Mouse (Mus musculus): ENCODE measurements around the gene Hist2h2aa2. TPM values are rescaled to one million over a fixed set of nuclear protein-coding genes. Genes with fewer than 3 reads are reported as not detected.
A peak's percentile ranks its signal among the peaks of the same experiment; 100 is the strongest.

The Hist2h2aa2 gene
- polyA plus RNA-seq, 1 experiment = 103 TPM

GRCm38 (mm10) chr3:96277800-96278624, 37.9 kb upstream of the Hist2h2aa2 start:
- Histone ChIP-seq H3K4me2 (ENCODE audit: low read depth) (peak overlapping the region; percentile 79), H3K79me2 (ENCODE audit: control insufficient read depth, insufficient read depth) (no peaks in the 10 kb centered on the region), H3K27me3 (ENCODE audit: control insufficient read depth, insufficient read depth, insufficient read length) (no peaks in the 10 kb centered on the region), H3ac (ENCODE audit: control insufficient read depth, insufficient read length) (no peak overlapping the region), H3K36me3 (ENCODE audit: control insufficient read depth, insufficient read depth) (no peaks in the 10 kb centered on the region), H3K4me3 (peak overlapping the region; percentile 18)
- TF ChIP-seq REST (IDR thresholded peaks at IDR 0.05; ENCODE audit: insufficient read depth, insufficient read length) (peak; percentile 7), MYOG (IDR thresholded peaks at IDR 0.05; ENCODE audit: control insufficient read depth in 1 of 3, insufficient read depth in 1 of 3, insufficient read length in 2 of 3, low read depth in 2 of 3) (peak in 2 of 3 experiments; percentile 49 to 80), E2F4 (IDR thresholded peaks at IDR 0.05; ENCODE audit: insufficient read depth) (no peak), MYOD1 (IDR thresholded peaks at IDR 0.05; ENCODE audit: control insufficient read depth in 1 of 3, insufficient read length in 2 of 3, low read depth in 2 of 3) (peak in 2 of 3 experiments; percentile 20 to 60), POLR2A (IDR thresholded peaks at IDR 0.05; ENCODE audit: insufficient read length, low read depth) (peak; percentile 22), USF1 (IDR thresholded peaks at IDR 0.05; ENCODE audit: low read depth) (no peak), TCF3 (IDR thresholded peaks at IDR 0.05; ENCODE audit: insufficient read length, low read depth) (no peak), POLR2AphosphoS2 (IDR thresholded peaks at IDR 0.05; ENCODE audit: insufficient read length, low read depth) (peak; percentile 68)

GRCm38 (mm10) chr3:96277428-96277799, 37.3 kb upstream of the Hist2h2aa2 start:
- Histone ChIP-seq H3ac (ENCODE audit: control insufficient read depth, insufficient read length) (no peak overlapping the region), H3K4me3 (peak overlapping the region; percentile 18), H3K36me3 (ENCODE audit: control insufficient read depth, insufficient read depth) (no peaks in the 10 kb centered on the region), H3K79me2 (ENCODE audit: control insufficient read depth, insufficient read depth) (no peaks in the 10 kb centered on the region), H3K27me3 (ENCODE audit: control insufficient read depth, insufficient read depth, insufficient read length) (no peaks in the 10 kb centered on the region), H3K4me2 (ENCODE audit: low read depth) (peak overlapping the region; percentile 79)
- TF ChIP-seq TCF12 (IDR thresholded peaks at IDR 0.05; ENCODE audit: insufficient read depth, poor library complexity, severe bottlenecking) = no peak
- TF ChIP-seq MAX (IDR thresholded peaks at IDR 0.05; ENCODE audit: low read depth) = no peak
- no peak for TF ChIP-seq TCF3 (IDR thresholded peaks at IDR 0.05; ENCODE audit: insufficient read length, low read depth)
- TF ChIP-seq MYOD1 (IDR thresholded peaks at IDR 0.05; ENCODE audit: control insufficient read depth in 1 of 3, insufficient read length in 2 of 3, low read depth in 2 of 3) = no peak
- no peak for TF ChIP-seq E2F4 (IDR thresholded peaks at IDR 0.05; ENCODE audit: insufficient read depth)
- no peak for TF ChIP-seq REST (IDR thresholded peaks at IDR 0.05; ENCODE audit: insufficient read depth, insufficient read length)
- TF ChIP-seq USF1 (IDR thresholded peaks at IDR 0.05; ENCODE audit: low read depth) = no peak
- TF ChIP-seq POLR2AphosphoS2 (IDR thresholded peaks at IDR 0.05; ENCODE audit: insufficient read length, low read depth) = no peak
- TF ChIP-seq MYOG (IDR thresholded peaks at IDR 0.05; ENCODE audit: control insufficient read depth in 1 of 3, insufficient read depth in 1 of 3, insufficient read length in 2 of 3, low read depth in 2 of 3) = no peak
- no peak for TF ChIP-seq SRF (IDR thresholded peaks at IDR 0.05; ENCODE audit: control insufficient read depth, insufficient read length, low read depth)
- TF ChIP-seq CEBPB (IDR thresholded peaks at IDR 0.05; ENCODE audit: insufficient read depth, poor library complexity, severe bottlenecking) = no peak
- no peak for TF ChIP-seq POLR2A (IDR thresholded peaks at IDR 0.05; ENCODE audit: insufficient read length, low read depth)

GRCm38 (mm10) chr3:96273591-96274465, 33.8 kb upstream of the Hist2h2aa2 start:
- no peaks in the 10 kb centered on the region for H3K36me3 ChIP-seq (ENCODE audit: control insufficient read depth, insufficient read depth)
- H3K27me3 ChIP-seq (ENCODE audit: control insufficient read depth, insufficient read depth, insufficient read length) = no peaks in the 10 kb centered on the region
- TF ChIP-seq POLR2A (IDR thresholded peaks at IDR 0.05; ENCODE audit: insufficient read length, low read depth) (peak; percentile 68), POLR2AphosphoS2 (IDR thresholded peaks at IDR 0.05; ENCODE audit: insufficient read length, low read depth) (peak; percentile 89), TCF3 (IDR thresholded peaks at IDR 0.05; ENCODE audit: insufficient read length, low read depth) (no peak)
- no peaks in the 10 kb centered on the region for H3K79me2 ChIP-seq (ENCODE audit: control insufficient read depth, insufficient read depth)
- H3K4me2 ChIP-seq (ENCODE audit: low read depth) = peak overlapping the region; percentile 93
- H3ac ChIP-seq (ENCODE audit: control insufficient read depth, insufficient read length) = no peak overlapping the region
- H3K4me3 ChIP-seq = peak overlapping the region; percentile 50

GRCm38 (mm10) chr3:96269511-96270474, 29.7 kb upstream of the Hist2h2aa2 start, which contains the start of gene Hist2h2bb:
Hist2h2bb (plus strand) TSS chr3:96269752.
- Histone ChIP-seq H3ac (ENCODE audit: control insufficient read depth, insufficient read length) (peak within 1 kb of the TSS; percentile 46), H3K36me3 (ENCODE audit: control insufficient read depth, insufficient read depth) (no peaks in the 10 kb centered on the region), H3K79me2 (ENCODE audit: control insufficient read depth, insufficient read depth) (no peaks in the 10 kb centered on the region), H3K27me3 (ENCODE audit: control insufficient read depth, insufficient read depth, insufficient read length) (no peaks in the 10 kb centered on the region), H3K4me3 (peak within 1 kb of the TSS; percentile 46), H3K4me2 (ENCODE audit: low read depth) (peak within 1 kb of the TSS; percentile 82)
- TF ChIP-seq E2F4 (IDR thresholded peaks at IDR 0.05; ENCODE audit: insufficient read depth) (no peak), POLR2AphosphoS2 (IDR thresholded peaks at IDR 0.05; ENCODE audit: insufficient read length, low read depth) (peak; percentile 99), MAX (IDR thresholded peaks at IDR 0.05; ENCODE audit: low read depth) (no peak), POLR2A (IDR thresholded peaks at IDR 0.05; ENCODE audit: insufficient read length, low read depth) (peak; percentile 89), CEBPB (IDR thresholded peaks at IDR 0.05; ENCODE audit: insufficient read depth, poor library complexity, severe bottlenecking) (0 out of 2 replicates have a peak, but pooled peaks have one; percentile 2), MYOG (IDR thresholded peaks at IDR 0.05; ENCODE audit: control insufficient read depth in 1 of 3, insufficient read depth in 1 of 3, insufficient read length in 2 of 3, low read depth in 2 of 3) (no peak), USF1 (IDR thresholded peaks at IDR 0.05; ENCODE audit: low read depth) (no peak)

All from myocyte (in vitro differentiated cells).